Mouse (Mus musculus): ENCODE measurements at regions not wholly inside any gene's neighbourhood (a gene's known extent, or its start where the extent isn't known, plus 50 kb on each side); places are given as distances from the start of the nearest gene placed in this dataset.

DNA sequence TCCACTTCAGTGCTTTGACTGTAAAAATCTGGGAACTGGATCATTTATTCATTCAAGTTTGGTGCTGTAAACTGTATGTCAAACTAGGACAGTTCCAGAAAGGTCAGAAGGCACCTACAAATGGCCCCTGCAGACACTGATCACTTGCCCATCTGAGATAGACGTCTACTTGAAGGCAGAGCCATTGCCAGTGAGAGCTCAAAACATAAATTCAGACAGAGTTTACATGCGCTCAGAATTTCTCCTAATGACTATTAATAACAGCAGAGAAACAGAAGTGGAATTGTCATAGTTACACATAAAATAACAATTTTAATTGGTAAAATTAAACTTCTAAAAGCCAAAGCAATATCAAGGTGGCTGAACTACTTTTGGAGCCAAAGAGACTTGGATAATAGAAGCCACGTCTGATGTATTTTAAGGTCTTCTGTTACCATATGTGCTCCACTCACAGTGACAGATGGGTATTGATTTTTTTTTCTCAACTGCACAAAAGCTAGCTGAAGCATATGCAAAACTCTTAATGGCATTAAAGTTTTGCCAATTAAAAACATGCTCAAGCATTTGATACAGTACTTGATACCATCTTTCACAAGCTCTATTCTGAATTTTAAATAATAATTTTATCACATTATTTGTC is 401.8 kb downstream of the Nova1 start:
- Histone ChIP-seq H3K9me3 (ENCODE audit: control insufficient read depth, low read length) (0 out of 2 replicates have a peak, but pooled peaks cover 3% of the 10 kb centered on the region), H3K27ac (ENCODE audit: low read depth, low read length) (no peak overlapping the region), H3K27me3 (replicated peaks; ENCODE audit: control insufficient read depth, insufficient read depth, low read length) (no peaks in the 10 kb centered on the region), H3K4me2 (ENCODE audit: low read length) (no peak overlapping the region), H3K9ac (ENCODE audit: low read depth, low read length) (no peak overlapping the region), H3K4me1 (ENCODE audit: control insufficient read depth, insufficient read depth, low read depth, low read length) (no peaks in the 10 kb centered on the region), H3K4me3 (ENCODE audit: low read length) (no peak overlapping the region), H3K36me3 (ENCODE audit: control insufficient read depth, insufficient read depth, low read length) (no peaks in the 10 kb centered on the region)
- peak; percentile 37; the same call in 1 of the 2 replicates for ATAC-seq
- 57% methylated on average over 3 of the region's 3 CpGs for WGBS

DNA sequence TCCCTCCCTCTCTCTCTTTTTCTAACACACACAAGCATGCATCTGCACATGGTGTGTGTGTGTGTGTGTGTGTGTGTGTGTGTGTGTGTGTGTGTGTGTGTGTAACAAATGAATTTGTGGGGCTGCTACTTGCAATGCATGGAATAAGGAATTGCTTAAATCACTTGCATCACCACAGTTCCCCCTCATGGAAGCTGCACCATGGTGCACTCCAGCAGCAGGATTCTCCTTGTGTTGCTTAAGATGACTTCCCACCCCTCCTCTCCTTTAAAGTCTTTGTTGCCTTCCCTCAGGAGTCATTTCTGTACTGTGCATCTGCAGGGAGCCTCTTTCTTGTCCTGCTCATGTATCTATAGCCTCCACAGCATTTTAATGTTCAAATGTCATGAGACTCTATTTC is 402.5 kb downstream of the Nova1 start:
- no peaks in the 10 kb centered on the region for H3K36me3 ChIP-seq (ENCODE audit: control insufficient read depth, insufficient read depth, low read length)
- no peak for ATAC-seq
- no peaks in the 10 kb centered on the region for H3K27me3 ChIP-seq (replicated peaks; ENCODE audit: control insufficient read depth, insufficient read depth, low read length)
- 0 out of 2 replicates have a peak, but pooled peaks cover 3% of the 10 kb centered on the region for H3K9me3 ChIP-seq (ENCODE audit: control insufficient read depth, low read length)
- no peak overlapping the region for H3K4me2 ChIP-seq (ENCODE audit: low read length)
- no peak overlapping the region for H3K27ac ChIP-seq (ENCODE audit: low read depth, low read length)
- no peaks in the 10 kb centered on the region for H3K4me1 ChIP-seq (ENCODE audit: control insufficient read depth, insufficient read depth, low read depth, low read length)
- H3K4me3 ChIP-seq (ENCODE audit: low read length): no peak overlapping the region
- no peak overlapping the region for H3K9ac ChIP-seq (ENCODE audit: low read depth, low read length)

DNA sequence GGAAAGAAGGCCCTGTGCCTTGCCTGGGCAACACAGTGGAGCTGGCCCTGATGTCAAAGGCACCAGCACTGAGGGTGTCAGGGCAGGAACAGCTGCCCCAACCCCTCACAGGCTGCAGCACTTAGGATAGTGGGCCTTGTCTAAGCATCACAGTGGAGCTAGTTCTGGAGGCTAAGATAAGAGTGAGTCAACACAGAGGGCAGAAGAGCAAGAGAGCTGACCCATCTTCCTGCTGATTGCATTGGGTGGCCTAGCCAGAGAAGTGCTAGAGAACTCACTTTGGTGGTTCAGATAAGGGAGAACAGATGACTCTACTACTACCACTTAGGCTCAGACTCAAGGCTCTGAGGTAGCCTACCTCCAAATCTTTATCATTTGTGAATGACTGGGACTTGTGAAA is 413.1 kb downstream of the Nova1 start:
- Histone ChIP-seq H3K27ac (ENCODE audit: low read depth, low read length) (no peak overlapping the region), H3K27me3 (replicated peaks; ENCODE audit: control insufficient read depth, insufficient read depth, low read length) (no peaks in the 10 kb centered on the region), H3K4me1 (ENCODE audit: control insufficient read depth, insufficient read depth, low read depth, low read length) (no peaks in the 10 kb centered on the region), H3K4me3 (ENCODE audit: low read length) (no peak overlapping the region), H3K36me3 (ENCODE audit: control insufficient read depth, insufficient read depth, low read length) (no peaks in the 10 kb centered on the region), H3K9me3 (ENCODE audit: control insufficient read depth, low read length) (no peaks in the 10 kb centered on the region), H3K4me2 (ENCODE audit: low read length) (no peak overlapping the region), H3K9ac (ENCODE audit: low read depth, low read length) (no peak overlapping the region)
- ATAC-seq: no peak

DNA sequence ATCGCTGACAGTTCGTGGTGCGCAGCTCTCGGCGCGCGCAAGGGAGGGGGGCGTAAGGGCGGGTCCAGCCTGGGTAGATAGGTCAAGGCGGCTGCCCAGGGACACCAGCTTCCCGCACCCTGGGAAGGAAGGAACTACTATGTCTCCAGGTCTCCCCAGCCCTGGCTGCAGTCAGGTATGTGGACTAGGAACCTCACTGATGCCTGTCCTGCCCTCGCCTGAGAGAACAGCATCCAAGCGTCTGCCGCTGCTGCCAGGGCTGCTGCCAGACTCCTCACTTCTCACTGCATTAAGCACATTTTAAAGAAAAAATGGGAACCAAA is 419.1 kb downstream of the Nova1 start:
- WGBS: 0% methylated on average over 14 of the region's 14 CpGs
- H3K4me1 ChIP-seq (ENCODE audit: control insufficient read depth, insufficient read depth, low read depth, low read length): no peaks in the 10 kb centered on the region
- peak overlapping the region; percentile 74 for H3K4me2 ChIP-seq (ENCODE audit: low read length)
- H3K27me3 ChIP-seq (replicated peaks; ENCODE audit: control insufficient read depth, insufficient read depth, low read length): no peaks in the 10 kb centered on the region
- no peaks in the 10 kb centered on the region for H3K36me3 ChIP-seq (ENCODE audit: control insufficient read depth, insufficient read depth, low read length)
- ATAC-seq: peak; percentile 90
- no peaks in the 10 kb centered on the region for H3K9me3 ChIP-seq (ENCODE audit: control insufficient read depth, low read length)
- H3K9ac ChIP-seq (ENCODE audit: low read depth, low read length): peak overlapping the region; percentile 71
- H3K27ac ChIP-seq (ENCODE audit: low read depth, low read length): peak overlapping the region; percentile 86
- H3K4me3 ChIP-seq (ENCODE audit: low read length): peak overlapping the region; percentile 53

DNA sequence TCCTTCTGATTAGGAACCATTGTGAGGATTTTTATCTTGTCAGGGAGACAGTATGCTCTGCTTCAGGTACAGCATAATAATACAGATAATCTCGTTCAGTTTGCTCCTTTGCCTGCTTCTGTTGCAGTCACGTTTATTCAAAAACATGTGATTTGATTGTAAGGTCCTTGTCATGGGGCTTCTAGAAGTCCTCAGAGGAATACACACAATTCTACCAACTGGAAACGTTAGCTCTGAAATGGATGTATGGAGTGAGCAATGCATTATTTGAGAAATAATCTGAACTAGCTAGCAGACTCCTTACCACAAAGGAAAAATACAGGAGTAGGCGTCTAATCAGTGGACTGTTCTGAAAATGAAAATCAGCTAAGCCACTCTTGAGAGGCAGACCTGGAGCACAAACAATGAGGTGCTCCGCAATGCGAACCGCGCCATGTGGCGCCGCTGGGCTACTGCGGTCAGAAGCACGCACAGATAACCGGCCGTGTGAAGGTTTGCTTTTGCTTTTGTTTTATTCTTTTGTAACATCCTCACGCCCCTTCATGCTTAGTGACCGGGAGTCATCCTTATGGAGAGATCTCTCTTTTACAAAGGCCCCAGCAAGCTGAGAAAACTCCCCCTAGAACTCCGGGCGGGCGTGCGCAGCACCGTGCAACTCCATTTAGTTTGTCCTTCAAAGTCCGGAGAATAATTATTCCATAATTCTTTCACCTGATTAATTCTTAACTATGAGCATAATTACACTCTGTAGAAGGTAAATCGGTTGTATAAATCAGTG is 419.7 kb downstream of the Nova1 start:
- no peaks in the 10 kb centered on the region for H3K27me3 ChIP-seq (replicated peaks; ENCODE audit: control insufficient read depth, insufficient read depth, low read length)
- H3K4me1 ChIP-seq (ENCODE audit: control insufficient read depth, insufficient read depth, low read depth, low read length): no peaks in the 10 kb centered on the region
- H3K27ac ChIP-seq (ENCODE audit: low read depth, low read length): peak overlapping the region; percentile 86
- peak overlapping the region; percentile 71 for H3K9ac ChIP-seq (ENCODE audit: low read depth, low read length)
- WGBS: 3% methylated on average over 23 of the region's 23 CpGs
- H3K4me2 ChIP-seq (ENCODE audit: low read length): peak overlapping the region; percentile 74
- no peaks in the 10 kb centered on the region for H3K9me3 ChIP-seq (ENCODE audit: control insufficient read depth, low read length)
- H3K4me3 ChIP-seq (ENCODE audit: low read length): peak overlapping the region; percentile 53
- peak; percentile 91 for ATAC-seq
- H3K36me3 ChIP-seq (ENCODE audit: control insufficient read depth, insufficient read depth, low read length): no peaks in the 10 kb centered on the region

DNA sequence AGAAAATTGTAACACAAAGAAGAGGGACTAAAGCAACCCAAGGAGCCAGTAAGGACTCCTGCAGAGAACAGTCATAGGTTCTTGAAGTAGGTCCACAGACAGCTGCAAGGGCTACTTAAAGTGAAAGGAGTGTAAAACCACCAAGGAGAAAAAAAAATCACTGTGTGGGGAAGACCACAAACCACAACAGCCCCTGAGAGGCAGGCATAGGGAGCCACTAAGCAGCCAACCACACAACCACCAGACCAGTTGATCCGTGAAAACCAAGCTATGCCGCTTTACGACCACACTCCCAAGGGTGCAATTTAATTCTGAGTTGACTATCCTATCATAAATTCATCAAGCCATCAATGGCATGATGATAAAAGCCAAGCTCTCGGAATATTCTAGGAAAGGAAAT is 423.5 kb downstream of the Nova1 start:
- no peak for ATAC-seq
- Histone ChIP-seq H3K9me3 (ENCODE audit: control insufficient read depth, low read length) (no peaks in the 10 kb centered on the region), H3K27me3 (replicated peaks; ENCODE audit: control insufficient read depth, insufficient read depth, low read length) (no peaks in the 10 kb centered on the region), H3K4me3 (ENCODE audit: low read length) (no peak overlapping the region), H3K36me3 (ENCODE audit: control insufficient read depth, insufficient read depth, low read length) (no peaks in the 10 kb centered on the region), H3K27ac (ENCODE audit: low read depth, low read length) (no peak overlapping the region), H3K4me1 (ENCODE audit: control insufficient read depth, insufficient read depth, low read depth, low read length) (no peaks in the 10 kb centered on the region), H3K4me2 (ENCODE audit: low read length) (no peak overlapping the region), H3K9ac (ENCODE audit: low read depth, low read length) (no peak overlapping the region)
- 64% methylated on average over 4 of the region's 4 CpGs for WGBS

DNA sequence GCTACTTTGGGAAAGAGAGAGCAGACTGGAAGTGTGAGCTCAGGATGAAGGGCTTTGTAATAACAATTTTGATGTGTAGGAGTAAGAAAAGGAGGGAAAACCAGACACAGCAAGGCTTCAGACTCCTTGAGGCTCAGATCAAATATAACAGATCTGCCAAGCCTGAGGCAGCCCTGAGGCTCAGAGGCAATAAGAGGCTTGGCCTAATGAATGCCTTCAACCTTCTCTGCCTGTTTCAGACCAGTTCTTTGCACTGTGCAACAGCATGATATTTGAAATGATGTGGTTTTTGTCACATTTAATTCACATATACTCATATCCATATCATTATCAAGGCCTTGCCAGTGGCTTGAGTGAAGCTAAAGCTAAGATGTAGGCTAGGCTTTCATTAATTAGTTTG is 425.0 kb downstream of the Nova1 start:
- Histone ChIP-seq H3K4me2 (ENCODE audit: low read length) (no peak overlapping the region), H3K4me3 (ENCODE audit: low read length) (no peak overlapping the region), H3K9me3 (ENCODE audit: control insufficient read depth, low read length) (no peaks in the 10 kb centered on the region), H3K27me3 (replicated peaks; ENCODE audit: control insufficient read depth, insufficient read depth, low read length) (no peaks in the 10 kb centered on the region), H3K9ac (ENCODE audit: low read depth, low read length) (no peak overlapping the region), H3K36me3 (ENCODE audit: control insufficient read depth, insufficient read depth, low read length) (no peaks in the 10 kb centered on the region), H3K27ac (ENCODE audit: low read depth, low read length) (no peak overlapping the region), H3K4me1 (ENCODE audit: control insufficient read depth, insufficient read depth, low read depth, low read length) (no peaks in the 10 kb centered on the region)
- ATAC-seq: no peak

DNA sequence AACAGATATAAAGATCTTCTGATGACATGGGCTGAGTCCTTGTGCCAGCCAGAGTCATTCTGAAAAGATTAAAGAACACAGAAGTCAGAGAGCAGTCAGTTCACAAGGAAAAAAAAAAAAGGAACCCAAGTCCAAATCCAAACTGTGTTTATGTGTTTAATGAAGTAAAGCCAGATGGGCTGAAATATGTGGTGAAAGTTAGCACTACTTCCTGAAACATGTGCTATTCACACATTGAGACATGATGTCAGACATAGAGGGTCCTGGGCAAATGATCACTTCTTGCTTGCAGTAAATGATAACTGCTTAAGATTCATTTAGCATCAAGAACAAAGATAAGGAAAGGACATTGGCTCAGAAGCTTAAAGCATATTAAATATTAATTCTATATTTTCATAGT is 439.8 kb downstream of the Nova1 start:
- no peak overlapping the region for H3K4me2 ChIP-seq (ENCODE audit: low read length)
- H3K27me3 ChIP-seq (replicated peaks; ENCODE audit: control insufficient read depth, insufficient read depth, low read length): no peaks in the 10 kb centered on the region
- H3K9ac ChIP-seq (ENCODE audit: low read depth, low read length): no peak overlapping the region
- no peaks in the 10 kb centered on the region for H3K9me3 ChIP-seq (ENCODE audit: control insufficient read depth, low read length)
- H3K36me3 ChIP-seq (ENCODE audit: control insufficient read depth, insufficient read depth, low read length): no peaks in the 10 kb centered on the region
- no peaks in the 10 kb centered on the region for H3K4me1 ChIP-seq (ENCODE audit: control insufficient read depth, insufficient read depth, low read depth, low read length)
- no peak for ATAC-seq
- no peak overlapping the region for H3K27ac ChIP-seq (ENCODE audit: low read depth, low read length)
- H3K4me3 ChIP-seq (ENCODE audit: low read length): no peak overlapping the region

DNA sequence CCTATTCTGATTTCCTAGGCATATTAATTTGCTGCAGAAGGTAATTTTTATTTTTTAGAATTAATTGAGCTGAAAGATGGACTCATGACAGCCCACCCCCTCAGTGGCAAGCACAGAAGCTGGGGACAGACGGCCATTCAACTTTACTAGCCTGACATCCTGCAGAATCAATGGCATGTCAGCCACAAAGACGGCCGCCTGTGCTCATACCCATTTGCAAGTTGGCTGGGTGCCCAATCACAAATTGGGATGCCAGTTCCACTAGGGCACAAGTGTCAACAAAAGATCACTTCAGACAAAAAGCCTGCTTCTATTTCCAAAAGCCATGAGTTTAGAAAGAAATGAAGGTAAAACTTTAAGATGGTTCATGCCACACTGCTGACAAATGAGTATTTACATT is 447.0 kb downstream of the Nova1 start:
- H3K36me3 ChIP-seq (ENCODE audit: control insufficient read depth, insufficient read depth, low read length): no peaks in the 10 kb centered on the region
- no peak overlapping the region for H3K27ac ChIP-seq (ENCODE audit: low read depth, low read length)
- WGBS: 23% methylated on average over 3 of the region's 3 CpGs
- ATAC-seq: peak; percentile 84
- no peak overlapping the region for H3K4me3 ChIP-seq (ENCODE audit: low read length)
- no peaks in the 10 kb centered on the region for H3K27me3 ChIP-seq (replicated peaks; ENCODE audit: control insufficient read depth, insufficient read depth, low read length)
- no peak overlapping the region for H3K4me2 ChIP-seq (ENCODE audit: low read length)
- H3K9me3 ChIP-seq (ENCODE audit: control insufficient read depth, low read length): no peaks in the 10 kb centered on the region
- H3K9ac ChIP-seq (ENCODE audit: low read depth, low read length): no peak overlapping the region
- no peaks in the 10 kb centered on the region for H3K4me1 ChIP-seq (ENCODE audit: control insufficient read depth, insufficient read depth, low read depth, low read length)
